Comparison of ENCODE assay signal across 14 mouse cellular contexts in genomic region chr15:27671612-27672245, GRCm38 (mm10). TPM values are rescaled to one million over a fixed set of nuclear protein-coding genes. Genes with fewer than 3 reads are reported as not detected.
DNase-seq lines count a peak whose midpoint lies in the region; ATAC-seq and TF ChIP-seq lines count a peak whose summit lies in the region.
"Had no signal": no experiment of that assay in that cellular context is flagged by ENCODE, and none has a peak within 500 bp of the region (broad histone marks: within the 10 kb centered on the region; RNA-seq: fewer than 3 reads in every experiment).

No protein-coding gene starts in this region.

- H3K27ac ChIP-seq in midbrain, embryonic 11.5 days (ENCODE audit: low read depth, low read length) = no peak overlapping the region
- no peak overlapping the region for H3K27ac ChIP-seq in midbrain, embryonic 16.5 days (ENCODE audit: low read length)
- H3K27ac ChIP-seq in liver, embryonic 13.5 days = no peak overlapping the region
- H3K27ac ChIP-seq in lung, postnatal 0 days (ENCODE audit: low read length) = no peak overlapping the region
- H3K27ac ChIP-seq: embryonic facial prominence, embryonic 10.5 days; midbrain, embryonic 13.5 days; neural tube, embryonic 13.5 days had no signal

- H3K27me3 ChIP-seq in midbrain, embryonic 11.5 days (ENCODE audit: control insufficient read depth, insufficient read depth, low read length) = no peaks in the 10 kb centered on the region
- no peaks in the 10 kb centered on the region for H3K27me3 ChIP-seq in midbrain, embryonic 16.5 days (ENCODE audit: control insufficient read depth, insufficient read depth, low read depth, low read length)
- H3K27me3 ChIP-seq in liver, embryonic 13.5 days = no peaks in the 10 kb centered on the region
- H3K27me3 ChIP-seq in lung, postnatal 0 days (replicated peaks; ENCODE audit: insufficient read depth, low read length) = no peaks in the 10 kb centered on the region
- H3K27me3 ChIP-seq: midbrain, embryonic 13.5 days; neural tube, embryonic 13.5 days had no signal

- no peak overlapping the region for H3K4me3 ChIP-seq in midbrain, embryonic 11.5 days (ENCODE audit: low read depth, low read length)
- H3K4me3 ChIP-seq in midbrain, embryonic 16.5 days (ENCODE audit: low read depth, low read length) = no peak overlapping the region
- H3K4me3 ChIP-seq in liver, embryonic 13.5 days (replicated peaks) = no peak overlapping the region
- no peak overlapping the region for H3K4me3 ChIP-seq in lung, postnatal 0 days (ENCODE audit: low read depth, low read length)
- H3K4me3 ChIP-seq: embryonic facial prominence, embryonic 10.5 days; midbrain, embryonic 13.5 days; neural tube, embryonic 13.5 days had no signal

- H3K36me3 ChIP-seq in midbrain, embryonic 11.5 days (ENCODE audit: control insufficient read depth, insufficient read depth, low read length) = no peaks in the 10 kb centered on the region
- no peaks in the 10 kb centered on the region for H3K36me3 ChIP-seq in midbrain, embryonic 16.5 days (ENCODE audit: control insufficient read depth, insufficient read depth, low read length)
- no peaks in the 10 kb centered on the region for H3K36me3 ChIP-seq in liver, embryonic 13.5 days
- H3K36me3 ChIP-seq in lung, postnatal 0 days (ENCODE audit: insufficient read depth, low read length) = no peaks in the 10 kb centered on the region
- H3K36me3 ChIP-seq: embryonic facial prominence, embryonic 10.5 days; midbrain, embryonic 13.5 days; neural tube, embryonic 13.5 days had no signal

- ATAC-seq in midbrain, embryonic 11.5 days (ENCODE audit: low FRiP score) = no peak
- ATAC-seq in midbrain, embryonic 16.5 days = no peak
- no peak for ATAC-seq in liver, embryonic 13.5 days (ENCODE audit: low read depth)
- ATAC-seq in monocyte, adult 5-6 weeks (replicated peaks; ENCODE audit: insufficient number of reproducible peaks, low FRiP score, low TSS enrichment, poor library complexity, severe bottlenecking) = peak; percentile 6; the same call in 1 of the 2 replicates
- ATAC-seq in lung, postnatal 0 days = no peak
- ATAC-seq: hindbrain, embryonic 16.5 days; midbrain, embryonic 13.5 days had no signal

- WGBS in midbrain, embryonic 11.5 days = 87% methylated on average over 10 of the region's 10 CpGs
- WGBS in midbrain, embryonic 16.5 days = 92% methylated on average over 10 of the region's 10 CpGs
- WGBS in liver, embryonic 13.5 days (ENCODE audit: insufficient replicate concordance) = 22% methylated on average over 10 of the region's 10 CpGs
- 83% methylated on average over 10 of the region's 10 CpGs for WGBS in lung, postnatal 0 days

- H3K4me1 ChIP-seq in midbrain, embryonic 11.5 days (ENCODE audit: control insufficient read depth, insufficient read depth, low read length) = 0 out of 2 replicates have a peak, but pooled peaks cover 4% of the 10 kb centered on the region
- H3K4me1 ChIP-seq in midbrain, embryonic 16.5 days (ENCODE audit: control insufficient read depth, insufficient read depth, low read length) = peaks cover 7% of the 10 kb centered on the region
- H3K4me1 ChIP-seq in liver, embryonic 13.5 days (replicated peaks) = peaks cover 28% of the 10 kb centered on the region
- H3K4me1 ChIP-seq in lung, postnatal 0 days (ENCODE audit: insufficient read depth, low read depth, low read length) = peaks cover 10% of the 10 kb centered on the region; the same call in 1 of the 2 replicates

- DNase-seq in midbrain, embryonic 11.5 days (ENCODE audit: low spot score, missing footprints) = peak; percentile 56
- DNase-seq in MEL-GATA-1-ER (ENCODE audit: extremely low read depth, low read depth) = peak; percentile 74
- no peak for DNase-seq in liver, embryonic 13.5 days
- no peak for DNase-seq in lung, postnatal 0 days (ENCODE audit: low spot score)
- no peak for DNase-seq in cerebellum, postnatal 10 days
- no peak for DNase-seq in kidney, postnatal 4 days
- DNase-seq: B cell, adult 2 months; cerebellum, adult 2 months had no signal

- no peak for TF ChIP-seq CTCF in lung, postnatal 0 days (IDR thresholded peaks at IDR 0.05)

- H3K9me3 ChIP-seq in midbrain, embryonic 11.5 days (ENCODE audit: control insufficient read depth, low read length) = no peaks in the 10 kb centered on the region
- H3K9me3 ChIP-seq in midbrain, embryonic 16.5 days (replicated peaks; ENCODE audit: control insufficient read depth, low read length, poor library complexity, severe bottlenecking) = no peaks in the 10 kb centered on the region
- no peaks in the 10 kb centered on the region for H3K9me3 ChIP-seq in liver, embryonic 13.5 days (replicated peaks)
- no peaks in the 10 kb centered on the region for H3K9me3 ChIP-seq in lung, postnatal 0 days (ENCODE audit: low read length)
- H3K9me3 ChIP-seq: embryonic facial prominence, embryonic 10.5 days; midbrain, embryonic 13.5 days; neural tube, embryonic 13.5 days had no signal

- no peak overlapping the region for H3K9ac ChIP-seq in midbrain, embryonic 11.5 days (ENCODE audit: low read length)
- H3K9ac ChIP-seq in midbrain, embryonic 16.5 days (ENCODE audit: low read depth, low read length) = no peak overlapping the region
- H3K9ac ChIP-seq in liver, embryonic 13.5 days = no peak overlapping the region
- H3K9ac ChIP-seq in lung, postnatal 0 days (replicated peaks; ENCODE audit: low read depth) = no peak overlapping the region
- H3K9ac ChIP-seq: midbrain, embryonic 13.5 days; neural tube, embryonic 13.5 days had no signal

- no peak overlapping the region for H3K4me2 ChIP-seq in midbrain, embryonic 11.5 days
- H3K4me2 ChIP-seq in midbrain, embryonic 16.5 days (ENCODE audit: low read length) = no peak overlapping the region
- 0 out of 2 replicates have a peak overlapping the region, but pooled peaks have one; percentile 0 for H3K4me2 ChIP-seq in liver, embryonic 13.5 days
- H3K4me2 ChIP-seq in lung, postnatal 0 days (replicated peaks; ENCODE audit: low read depth, low read length) = no peak overlapping the region
- H3K4me2 ChIP-seq: midbrain, embryonic 13.5 days; neural tube, embryonic 13.5 days had no signal

- no peak for TF ChIP-seq EP300 in lung, postnatal 0 days (IDR thresholded peaks at IDR 0.05)

RNA-seq across cellular contexts. Expression of gene Otulinl, which starts 9.7 kb away (rescaled TPM):
- 6.1 and 7.5 TPM in 2 replicates for polyA plus RNA-seq in midbrain, embryonic 11.5 days (2014; fragmentation: Nextera tagmentation; extraction: Ambion mirVana)
- 12.3 and 14.6 TPM in 2 replicates for polyA plus RNA-seq in midbrain, embryonic 16.5 days (2015; fragmentation: Nextera tagmentation; extraction: Ambion mirVana)
- 8.0 and 9.1 TPM in 2 replicates for polyA plus RNA-seq in liver, embryonic 13.5 days (2015; fragmentation: Nextera tagmentation; extraction: Ambion mirVana)
- 110 to 158 TPM (median 149 TPM) in 3 replicates for total RNA-seq in monocyte, adult 5-6 weeks (2017)
- 38.9 and 58.5 TPM in 2 replicates for polyA plus RNA-seq in lung, postnatal 0 days (2015; fragmentation: Nextera tagmentation; extraction: Ambion mirVana)

RNA-seq across cellular contexts. Expression of gene Otulin, which starts 41.2 kb away (rescaled TPM):
- polyA plus RNA-seq in midbrain, embryonic 11.5 days (2014; fragmentation: Nextera tagmentation; extraction: Ambion mirVana) = 33.3 and 34.0 TPM in 2 replicates
- 20.7 and 21.6 TPM in 2 replicates for polyA plus RNA-seq in midbrain, embryonic 16.5 days (2015; fragmentation: Nextera tagmentation; extraction: Ambion mirVana)
- polyA plus RNA-seq in liver, embryonic 13.5 days (2015; fragmentation: Nextera tagmentation; extraction: Ambion mirVana) = 20.7 and 22.0 TPM in 2 replicates
- total RNA-seq in monocyte, adult 5-6 weeks (2017) = 78.2 to 132 TPM (median 118 TPM) in 3 replicates
- polyA plus RNA-seq in lung, postnatal 0 days (2015; fragmentation: Nextera tagmentation; extraction: Ambion mirVana) = 26.2 and 29.4 TPM in 2 replicates

Comparison
In these comparisons a context has a peak if more than half of its experiments do, and no peak if none do; other contexts are left out.
1. DNase-seq: peak in midbrain, embryonic 11.5 days (single experiment) and MEL-GATA-1-ER (single experiment); none in liver, embryonic 13.5 days (single experiment), lung, postnatal 0 days (single experiment), cerebellum, postnatal 10 days (0 of 2) and kidney, postnatal 4 days (0 of 2).